Mouse (Mus musculus): ENCODE measurements around the gene Ppp2r5c. TPM values are rescaled to one million over a fixed set of nuclear protein-coding genes. Genes with fewer than 3 reads are reported as not detected.

Ppp2r5c gene
- 177 and 193 TPM in 2 replicates for polyA plus RNA-seq (2014; fragmentation: Nextera tagmentation; extraction: Ambion mirVana)

- WGBS = under 1% methylated on average over 67 of the region's 86 CpGs
- Histone ChIP-seq H3K4me2 (ENCODE audit: low read depth, low read length) (peak within 1 kb of the TSS; percentile 81), H3K27ac (replicated peaks; ENCODE audit: low read depth, low read length) (peak within 1 kb of the TSS; percentile 85), H3K4me3 (ENCODE audit: low read depth, low read length) (peak within 1 kb of the TSS; percentile 80), H3K36me3 (replicated peaks; ENCODE audit: control insufficient read depth, insufficient read depth, low read depth, low read length) (no peaks in the 10 kb centered on the region), H3K9ac (replicated peaks; ENCODE audit: low read length) (peak within 1 kb of the TSS; percentile 76), H3K9me3 (replicated peaks; ENCODE audit: control insufficient read depth, low read length) (no peaks in the 10 kb centered on the region), H3K27me3 (ENCODE audit: control insufficient read depth, insufficient read depth, low read length) (no peaks in the 10 kb centered on the region), H3K4me1 (ENCODE audit: control insufficient read depth, insufficient read depth, low read length) (no peaks in the 10 kb centered on the region)
- ATAC-seq (replicated peaks; ENCODE audit: insufficient number of reproducible peaks, low FRiP score, low TSS enrichment, low read depth) = peak; percentile 91
- DNase-seq (ENCODE audit: low spot score) = peak; percentile 95
Measured at GRCm38 (mm10) chr12:110446290-110447170, at the start of gene Ppp2r5c. Gene Ppp2r5c (plus strand): TSS chr12:110447120.

- Histone ChIP-seq H3K4me3 (ENCODE audit: low read depth, low read length) (no peak overlapping the region), H3K27ac (replicated peaks; ENCODE audit: low read depth, low read length) (no peak overlapping the region), H3K9me3 (replicated peaks; ENCODE audit: control insufficient read depth, low read length) (no peaks in the 10 kb centered on the region), H3K9ac (replicated peaks; ENCODE audit: low read length) (no peak overlapping the region), H3K27me3 (ENCODE audit: control insufficient read depth, insufficient read depth, low read length) (no peaks in the 10 kb centered on the region), H3K4me1 (ENCODE audit: control insufficient read depth, insufficient read depth, low read length) (no peaks in the 10 kb centered on the region), H3K36me3 (replicated peaks; ENCODE audit: control insufficient read depth, insufficient read depth, low read depth, low read length) (no peaks in the 10 kb centered on the region), H3K4me2 (ENCODE audit: low read depth, low read length) (no peak overlapping the region)
- ATAC-seq (replicated peaks; ENCODE audit: insufficient number of reproducible peaks, low FRiP score, low TSS enrichment, low read depth) = no peak
- peak; percentile 79 for DNase-seq (ENCODE audit: low spot score)
- 31% methylated on average over 8 of the region's 8 CpGs for WGBS
Measured at GRCm38 (mm10) chr12:110398351-110398750, 48.6 kb upstream of the Ppp2r5c start.

GRCm38 (mm10) chr12:110399161-110399560, 47.8 kb upstream of the Ppp2r5c start:
- no peak overlapping the region for H3K27ac ChIP-seq (replicated peaks; ENCODE audit: low read depth, low read length)
- no peak for DNase-seq (ENCODE audit: low spot score)
- H3K4me2 ChIP-seq (ENCODE audit: low read depth, low read length) = no peak overlapping the region
- WGBS = 87% methylated on average over 6 of the region's 6 CpGs
- no peaks in the 10 kb centered on the region for H3K9me3 ChIP-seq (replicated peaks; ENCODE audit: control insufficient read depth, low read length)
- H3K36me3 ChIP-seq (replicated peaks; ENCODE audit: control insufficient read depth, insufficient read depth, low read depth, low read length) = no peaks in the 10 kb centered on the region
- H3K4me3 ChIP-seq (ENCODE audit: low read depth, low read length) = no peak overlapping the region
- ATAC-seq (replicated peaks; ENCODE audit: insufficient number of reproducible peaks, low FRiP score, low TSS enrichment, low read depth) = no peak
- no peaks in the 10 kb centered on the region for H3K4me1 ChIP-seq (ENCODE audit: control insufficient read depth, insufficient read depth, low read length)
- H3K27me3 ChIP-seq (ENCODE audit: control insufficient read depth, insufficient read depth, low read length) = no peaks in the 10 kb centered on the region
- H3K9ac ChIP-seq (replicated peaks; ENCODE audit: low read length) = no peak overlapping the region

GRCm38 (mm10) chr12:110400936-110401335, 46.0 kb upstream of the Ppp2r5c start:
- ATAC-seq (replicated peaks; ENCODE audit: insufficient number of reproducible peaks, low FRiP score, low TSS enrichment, low read depth) = no peak
- Histone ChIP-seq H3K9me3 (replicated peaks; ENCODE audit: control insufficient read depth, low read length) (no peaks in the 10 kb centered on the region), H3K27me3 (ENCODE audit: control insufficient read depth, insufficient read depth, low read length) (no peaks in the 10 kb centered on the region), H3K27ac (replicated peaks; ENCODE audit: low read depth, low read length) (no peak overlapping the region), H3K4me2 (ENCODE audit: low read depth, low read length) (no peak overlapping the region), H3K9ac (replicated peaks; ENCODE audit: low read length) (no peak overlapping the region), H3K4me3 (ENCODE audit: low read depth, low read length) (no peak overlapping the region), H3K4me1 (ENCODE audit: control insufficient read depth, insufficient read depth, low read length) (no peaks in the 10 kb centered on the region), H3K36me3 (replicated peaks; ENCODE audit: control insufficient read depth, insufficient read depth, low read depth, low read length) (no peaks in the 10 kb centered on the region)
- no peak for DNase-seq (ENCODE audit: low spot score)
- WGBS = 85% methylated on average over 5 of the region's 5 CpGs

- Histone ChIP-seq H3K4me2 (ENCODE audit: low read depth, low read length) (no peak overlapping the region), H3K9me3 (replicated peaks; ENCODE audit: control insufficient read depth, low read length) (no peaks in the 10 kb centered on the region), H3K36me3 (replicated peaks; ENCODE audit: control insufficient read depth, insufficient read depth, low read depth, low read length) (no peaks in the 10 kb centered on the region), H3K9ac (replicated peaks; ENCODE audit: low read length) (no peak overlapping the region), H3K4me1 (ENCODE audit: control insufficient read depth, insufficient read depth, low read length) (no peaks in the 10 kb centered on the region), H3K4me3 (ENCODE audit: low read depth, low read length) (no peak overlapping the region), H3K27ac (replicated peaks; ENCODE audit: low read depth, low read length) (no peak overlapping the region), H3K27me3 (ENCODE audit: control insufficient read depth, insufficient read depth, low read length) (no peaks in the 10 kb centered on the region)
- ATAC-seq (replicated peaks; ENCODE audit: insufficient number of reproducible peaks, low FRiP score, low TSS enrichment, low read depth) (no peak), DNase-seq (ENCODE audit: low spot score) (no peak)
- WGBS = 92% methylated on average over 4 of the region's 4 CpGs
Measured at GRCm38 (mm10) chr12:110401871-110402270, 45.0 kb upstream of the Ppp2r5c start.

- Histone ChIP-seq H3K4me2 (ENCODE audit: low read depth, low read length) (no peak overlapping the region), H3K4me3 (ENCODE audit: low read depth, low read length) (no peak overlapping the region), H3K36me3 (replicated peaks; ENCODE audit: control insufficient read depth, insufficient read depth, low read depth, low read length) (no peaks in the 10 kb centered on the region), H3K9me3 (replicated peaks; ENCODE audit: control insufficient read depth, low read length) (no peaks in the 10 kb centered on the region), H3K4me1 (ENCODE audit: control insufficient read depth, insufficient read depth, low read length) (no peaks in the 10 kb centered on the region), H3K27ac (replicated peaks; ENCODE audit: low read depth, low read length) (no peak overlapping the region), H3K9ac (replicated peaks; ENCODE audit: low read length) (no peak overlapping the region), H3K27me3 (ENCODE audit: control insufficient read depth, insufficient read depth, low read length) (no peaks in the 10 kb centered on the region)
- no peak for ATAC-seq (replicated peaks; ENCODE audit: insufficient number of reproducible peaks, low FRiP score, low TSS enrichment, low read depth)
- peak; percentile 42 for DNase-seq (ENCODE audit: low spot score)
- WGBS = 54% methylated on average over 3 of the region's 3 CpGs
Measured at GRCm38 (mm10) chr12:110416244-110416643, 30.7 kb upstream of the Ppp2r5c start.

- Histone ChIP-seq H3K4me2 (ENCODE audit: low read depth, low read length) (no peak overlapping the region; the same call in 1 of the 2 replicates), H3K9ac (replicated peaks; ENCODE audit: low read length) (no peak overlapping the region), H3K4me1 (ENCODE audit: control insufficient read depth, insufficient read depth, low read length) (no peaks in the 10 kb centered on the region), H3K36me3 (replicated peaks; ENCODE audit: control insufficient read depth, insufficient read depth, low read depth, low read length) (no peaks in the 10 kb centered on the region), H3K9me3 (replicated peaks; ENCODE audit: control insufficient read depth, low read length) (no peaks in the 10 kb centered on the region), H3K27me3 (ENCODE audit: control insufficient read depth, insufficient read depth, low read length) (no peaks in the 10 kb centered on the region), H3K4me3 (ENCODE audit: low read depth, low read length) (no peak overlapping the region), H3K27ac (replicated peaks; ENCODE audit: low read depth, low read length) (no peak overlapping the region)
- 51% methylated on average over 28 of the region's 28 CpGs for WGBS
- no peak for DNase-seq (ENCODE audit: low spot score)
- peak; percentile 42; the same call in 1 of the 2 replicates for ATAC-seq (replicated peaks; ENCODE audit: insufficient number of reproducible peaks, low FRiP score, low TSS enrichment, low read depth)
Measured at GRCm38 (mm10) chr12:110417023-110417986, 29.6 kb upstream of the Ppp2r5c start.
